Mouse (Mus musculus): Measurements from ENCODE around the gene Ctnnd2.

DNA sequence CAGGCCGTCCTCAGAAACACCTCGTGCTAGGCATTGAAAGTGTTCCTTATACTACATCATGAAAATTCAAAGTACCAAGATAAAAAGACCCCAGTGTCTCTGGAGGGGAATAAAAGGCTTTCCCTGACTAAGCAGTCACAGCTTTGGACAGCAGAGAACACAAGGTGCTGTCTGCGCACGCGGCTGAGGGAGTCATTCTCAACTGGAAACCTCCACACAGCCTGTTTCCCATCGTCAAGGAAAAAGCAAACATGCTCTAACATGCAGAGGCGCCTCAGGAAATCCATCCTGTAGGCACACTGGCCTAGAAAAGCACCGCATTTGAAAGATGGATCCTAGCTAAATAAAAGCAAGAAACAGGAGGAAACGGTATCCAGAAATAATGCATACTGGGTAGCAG lies 483.0 kb downstream of the Ctnnd2 start:
- TF ChIP-seq EP300 (IDR thresholded peaks at IDR 0.05) (no peak), CTCF (IDR thresholded peaks at IDR 0.05) (no peak)

Measured in lung, postnatal 0 days (tissue).